Mouse (Mus musculus) embryonic facial prominence, embryonic 14.5 days (tissue): ENCODE measurements around the gene Ccdc188. TPM values are rescaled to one million over a fixed set of nuclear protein-coding genes. Genes with fewer than 3 reads are reported as not detected.

Experiments used
- ATAC-seq: fragments of 200-750 bp; cut with Nextera tagmentation; 2 replicates; pipeline ENCODE4 v1.8.0; 2017; ENCODE audit warnings: low read depth, moderate number of reproducible peaks, moderate TSS enrichment
- DNase-seq: peaks from one replicate; pipeline ENCODE4 v3.0.0-alpha.2; 2015; ENCODE audit warnings: low spot score
- H3K27ac ChIP-seq: fragments of 300-500 bp; sonication (generic); replicated peaks from 2 replicates; pipeline ENCODE4 v1.5.1; 2014; ENCODE audit warnings: low read depth, mild to moderate bottlenecking, low read length, moderate library complexity
- H3K27me3 ChIP-seq: fragments of 300-500 bp; sonication (generic); replicated peaks from 2 replicates; pipeline ENCODE4 v1.6.1; 2014; ENCODE audit warnings: low read length; ENCODE audit not compliant: control insufficient read depth, insufficient read depth
- H3K36me3 ChIP-seq: fragments of 300-500 bp; sonication (generic); 2 replicates; pipeline ENCODE4 v1.6.1; 2014; ENCODE audit warnings: low read length, mixed read lengths; ENCODE audit not compliant: control insufficient read depth, insufficient read depth
- H3K4me1 ChIP-seq: fragments of 300-500 bp; sonication (generic); 2 replicates; pipeline ENCODE4 v1.6.1; 2014; ENCODE audit warnings: antibody characterized with exemption, low read length; ENCODE audit not compliant: control insufficient read depth, insufficient read depth
- H3K4me2 ChIP-seq: fragments of 300-500 bp; sonication (generic); 2 replicates; pipeline ENCODE4 v1.6.1; 2014; ENCODE audit warnings: low read depth, mild to moderate bottlenecking, low read length, moderate library complexity, mixed read lengths
- H3K4me3 ChIP-seq: fragments of 300-500 bp; sonication (generic); 2 replicates; pipeline ENCODE4 v1.5.1; 2014; ENCODE audit warnings: low read depth, mild to moderate bottlenecking, low read length
- H3K9ac ChIP-seq: fragments of 300-500 bp; sonication (generic); 2 replicates; pipeline ENCODE4 v1.6.1; 2014; ENCODE audit warnings: low read depth, mild to moderate bottlenecking, low read length, moderate library complexity, mixed read lengths
- H3K9me3 ChIP-seq: fragments of 300-500 bp; sonication (generic); 2 replicates; pipeline ENCODE4 v1.6.1; 2016; ENCODE audit warnings: low read length; ENCODE audit not compliant: control insufficient read depth
- WGBS: fragments of 180-500 bp; shearing (Covaris S2); extraction: QIAGEN DNeasy Blood & Tissue Kit; methylation state at CpG from one replicate; pipeline ENCODE4 v1.1.7; 2014; 5-methylcytosine and 5-hydroxymethylcytosine counted together
- polyA plus RNA-seq: library from polyadenylated mRNA; unstranded; fragments of >200 nt; fragmentation: Nextera tagmentation; extraction: Ambion mirVana; gene quantifications from 2 replicates; pipeline ENCODE4 v1.2.1, GENCODE M21; 2014

The Ccdc188 gene
- not detected in 2 replicates for polyA plus RNA-seq

GRCm38 (mm10) chr16:18217579-18217978 is at the start of gene Ccdc188:
TSS of gene Ccdc188 (plus strand) at chr16:18217879.
- Histone ChIP-seq H3K4me1 (0 out of 2 replicates have a peak, but pooled peaks cover 4% of the 10 kb centered on the region), H3K27me3 (no peaks in the 10 kb centered on the region), H3K36me3 (peaks cover 5% of the 10 kb centered on the region), H3K4me2 (no peak within 1 kb of the TSS), H3K27ac (no peak within 1 kb of the TSS), H3K4me3 (no peak within 1 kb of the TSS), H3K9ac (no peak within 1 kb of the TSS), H3K9me3 (no peaks in the 10 kb centered on the region)
- ATAC-seq (no peak), DNase-seq (no peak)
- WGBS = 71% methylated on average over 4 of the region's 4 CpGs

GRCm38 (mm10) chr16:18169156-18169555 is 48.5 kb upstream of the Ccdc188 start:
- H3K4me2 ChIP-seq = no peak overlapping the region
- no peak overlapping the region for H3K9ac ChIP-seq
- H3K4me1 ChIP-seq = peaks cover 4% of the 10 kb centered on the region; the same call in 1 of the 2 replicates
- DNase-seq = no peak
- WGBS = 68% methylated on average over 5 of the region's 5 CpGs
- no peak for ATAC-seq
- no peak overlapping the region for H3K4me3 ChIP-seq
- no peaks in the 10 kb centered on the region for H3K9me3 ChIP-seq
- no peaks in the 10 kb centered on the region for H3K27me3 ChIP-seq
- H3K36me3 ChIP-seq = no peaks in the 10 kb centered on the region
- no peak overlapping the region for H3K27ac ChIP-seq

GRCm38 (mm10) chr16:18169776-18170175 is 47.9 kb upstream of the Ccdc188 start:
- no peak overlapping the region for H3K4me2 ChIP-seq
- H3K9ac ChIP-seq = no peak overlapping the region
- H3K27ac ChIP-seq = no peak overlapping the region
- peaks cover 1% of the 10 kb centered on the region; the same call in 1 of the 2 replicates for H3K4me1 ChIP-seq
- no peaks in the 10 kb centered on the region for H3K36me3 ChIP-seq
- 82% methylated on average over 3 of the region's 3 CpGs for WGBS
- no peaks in the 10 kb centered on the region for H3K9me3 ChIP-seq
- no peaks in the 10 kb centered on the region for H3K27me3 ChIP-seq
- no peak overlapping the region for H3K4me3 ChIP-seq
- no peak for ATAC-seq
- no peak for DNase-seq

GRCm38 (mm10) chr16:18172266-18172855 is 45.3 kb upstream of the Ccdc188 start:
- H3K27me3 ChIP-seq = no peaks in the 10 kb centered on the region
- no peaks in the 10 kb centered on the region for H3K4me1 ChIP-seq
- WGBS = 13% methylated on average over 7 of the region's 7 CpGs
- DNase-seq = peak; percentile 78
- H3K4me3 ChIP-seq = no peak overlapping the region
- no peaks in the 10 kb centered on the region for H3K9me3 ChIP-seq
- H3K4me2 ChIP-seq = no peak overlapping the region
- no peaks in the 10 kb centered on the region for H3K36me3 ChIP-seq
- no peak overlapping the region for H3K27ac ChIP-seq
- no peak overlapping the region for H3K9ac ChIP-seq
- peak; percentile 23; the same call in 1 of the 2 replicates for ATAC-seq

- Histone ChIP-seq H3K4me1 (no peaks in the 10 kb centered on the region), H3K9ac (no peak overlapping the region), H3K36me3 (no peaks in the 10 kb centered on the region), H3K9me3 (no peaks in the 10 kb centered on the region), H3K4me3 (no peak overlapping the region), H3K27ac (no peak overlapping the region), H3K4me2 (no peak overlapping the region), H3K27me3 (no peaks in the 10 kb centered on the region)
- no peak for DNase-seq
- WGBS = 76% methylated on average over 7 of the region's 9 CpGs
- ATAC-seq = no peak
Observed at GRCm38 (mm10) chr16:18173231-18173630, 44.4 kb upstream of the Ccdc188 start.

- H3K9me3 ChIP-seq = no peaks in the 10 kb centered on the region
- no peak for ATAC-seq
- WGBS = 67% methylated on average over 11 of the region's 11 CpGs
- H3K4me2 ChIP-seq = no peak overlapping the region
- H3K36me3 ChIP-seq = no peaks in the 10 kb centered on the region
- no peak for DNase-seq
- H3K27ac ChIP-seq = no peak overlapping the region
- no peak overlapping the region for H3K4me3 ChIP-seq
- no peak overlapping the region for H3K9ac ChIP-seq
- no peaks in the 10 kb centered on the region for H3K4me1 ChIP-seq
- H3K27me3 ChIP-seq = no peaks in the 10 kb centered on the region
Observed at GRCm38 (mm10) chr16:18173788-18174187, 43.9 kb upstream of the Ccdc188 start.

GRCm38 (mm10) chr16:18175817-18176541 is 41.7 kb upstream of the Ccdc188 start:
- Histone ChIP-seq H3K9me3 (no peaks in the 10 kb centered on the region), H3K4me1 (no peaks in the 10 kb centered on the region), H3K27ac (no peak overlapping the region), H3K36me3 (no peaks in the 10 kb centered on the region), H3K4me2 (no peak overlapping the region), H3K4me3 (no peak overlapping the region), H3K9ac (no peak overlapping the region), H3K27me3 (no peaks in the 10 kb centered on the region)
- ATAC-seq (peak; percentile 79), DNase-seq (peak; percentile 69)
- 34% methylated on average over 6 of the region's 6 CpGs for WGBS

GRCm38 (mm10) chr16:18176758-18177157 is 40.9 kb upstream of the Ccdc188 start:
- no peaks in the 10 kb centered on the region for H3K27me3 ChIP-seq
- no peak overlapping the region for H3K27ac ChIP-seq
- ATAC-seq = no peak
- no peaks in the 10 kb centered on the region for H3K4me1 ChIP-seq
- no peak overlapping the region for H3K4me3 ChIP-seq
- no peaks in the 10 kb centered on the region for H3K36me3 ChIP-seq
- H3K4me2 ChIP-seq = no peak overlapping the region
- no peak for DNase-seq
- no peak overlapping the region for H3K9ac ChIP-seq
- H3K9me3 ChIP-seq = no peaks in the 10 kb centered on the region
- 66% methylated on average over 3 of the region's 4 CpGs for WGBS
